Mouse (Mus musculus): ENCODE results near the gene Nectin1. TPM values are rescaled to one million over a fixed set of nuclear protein-coding genes. Genes with fewer than 3 reads are reported as not detected.

The Nectin1 gene
- polyA plus RNA-seq, 1 experiment from 2014 or later: 12.0 TPM

DNA sequence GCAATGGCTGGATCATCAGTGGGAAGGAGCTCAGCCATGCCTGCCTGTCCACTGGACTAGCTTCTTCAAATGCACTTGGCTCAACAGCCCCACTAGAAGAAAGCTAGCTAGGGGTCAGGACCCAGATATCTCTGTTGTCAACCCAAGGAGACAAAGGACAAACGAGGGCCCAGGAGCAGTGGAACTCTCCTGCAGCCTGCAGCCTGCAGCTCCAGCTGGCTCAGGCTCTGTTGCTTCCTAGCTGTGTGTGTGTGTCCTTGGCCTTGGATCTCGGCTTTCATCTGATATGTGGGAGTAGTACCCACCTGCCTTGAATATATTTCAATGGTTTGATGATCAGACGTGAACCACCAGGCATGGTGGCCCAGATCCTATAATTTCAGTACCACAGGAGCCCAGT is 49.6 kb downstream of the Nectin1 start:
- Histone ChIP-seq H3K4me1 (replicated peaks) (peaks cover 35% of the 10 kb centered on the region), H3K27ac (replicated peaks) (no peak overlapping the region), H3K9ac (no peak overlapping the region), H3K9me3 (no peaks in the 10 kb centered on the region), H3K4me3 (no peak overlapping the region), H3K27me3 (no peaks in the 10 kb centered on the region), H3K36me3 (peaks cover 65% of the 10 kb centered on the region), H3K4me2 (no peak overlapping the region)
- no peak for ATAC-seq (ENCODE audit: low read depth)
- WGBS: 79% methylated on average over 3 of the region's 3 CpGs

DNA sequence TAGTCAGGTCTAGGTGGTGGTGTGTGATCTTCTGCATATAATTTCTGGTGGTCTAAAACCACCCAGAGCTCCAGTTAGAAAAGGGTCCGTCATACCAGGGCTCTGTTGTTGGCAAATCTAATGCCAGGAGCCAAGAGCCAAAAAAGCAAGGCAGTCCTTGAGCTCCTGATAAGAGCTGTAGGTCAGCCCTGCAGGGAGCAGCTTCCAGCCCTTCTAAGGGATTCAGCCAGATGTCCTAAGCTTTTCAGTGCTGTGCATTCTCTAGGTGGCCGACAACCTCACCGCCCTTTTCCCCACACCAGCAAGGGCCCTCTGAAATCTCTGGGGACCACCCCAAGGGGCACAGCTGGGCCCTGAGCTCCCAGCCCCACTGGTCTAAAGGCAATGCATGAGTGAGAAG is 52.2 kb downstream of the Nectin1 start:
- ATAC-seq (ENCODE audit: low read depth): no peak
- Histone ChIP-seq H3K36me3 (peaks cover 78% of the 10 kb centered on the region), H3K4me3 (no peak overlapping the region), H3K4me2 (no peak overlapping the region), H3K9ac (no peak overlapping the region; the same call in 1 of the 2 replicates), H3K27me3 (no peaks in the 10 kb centered on the region), H3K4me1 (replicated peaks) (peaks cover 21% of the 10 kb centered on the region), H3K27ac (replicated peaks) (no peak overlapping the region), H3K9me3 (no peaks in the 10 kb centered on the region)
- WGBS: 81% methylated on average over 3 of the region's 3 CpGs

DNA sequence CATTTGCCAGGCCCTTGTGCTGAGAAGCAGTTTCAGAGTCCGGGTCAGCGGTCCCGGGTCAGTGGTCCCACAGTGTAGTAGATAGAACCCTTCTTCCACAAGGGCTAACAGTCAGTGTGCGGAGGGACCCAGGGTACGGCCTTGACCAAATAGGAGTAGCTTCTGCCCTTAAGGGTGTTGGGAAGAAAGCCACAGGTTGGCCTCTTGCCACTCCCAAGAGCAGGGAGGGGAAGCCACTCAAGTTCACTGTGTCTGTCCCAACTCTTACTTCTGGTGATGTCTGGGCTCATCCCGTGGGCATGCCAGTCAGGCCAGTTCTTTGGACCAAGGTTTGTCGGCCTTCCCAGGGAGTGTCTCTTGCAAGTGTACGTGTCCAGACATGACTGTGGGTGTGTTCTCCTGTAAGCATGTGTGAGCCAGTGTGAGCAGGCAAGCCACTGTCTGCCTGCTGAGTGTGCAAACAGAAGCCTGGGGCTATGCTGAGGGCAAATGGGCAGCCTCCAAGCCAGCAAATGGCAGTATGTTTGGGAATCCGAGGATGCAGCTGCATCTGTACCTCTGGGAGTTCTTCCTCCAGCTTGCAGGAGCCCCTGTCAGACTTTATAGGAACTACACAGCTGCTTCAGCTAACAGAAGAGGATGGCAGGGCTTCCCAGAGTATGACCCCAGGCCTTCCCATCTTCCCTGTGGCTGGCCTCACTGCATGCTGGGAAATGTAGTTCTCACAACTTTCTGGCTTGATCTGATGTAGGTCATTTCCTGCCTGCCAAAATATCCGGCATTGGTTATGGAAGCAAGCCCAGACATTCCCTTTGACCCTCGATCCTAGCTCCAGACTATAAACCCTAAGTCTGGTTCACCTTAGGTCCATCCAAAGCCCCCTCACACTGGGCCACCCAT is 53.3 kb downstream of the Nectin1 start:
- 78% methylated on average over 11 of the region's 11 CpGs for WGBS
- H3K36me3 ChIP-seq: peaks cover 76% of the 10 kb centered on the region

GRCm38 (mm10) chr9:43797746-43798145 is 54.0 kb downstream of the Nectin1 start:
- 61% methylated on average over 7 of the region's 7 CpGs for WGBS
- Histone ChIP-seq H3K4me2 (no peak overlapping the region), H3K9me3 (no peaks in the 10 kb centered on the region), H3K9ac (no peak overlapping the region), H3K4me1 (replicated peaks) (peaks cover 27% of the 10 kb centered on the region), H3K27ac (replicated peaks) (no peak overlapping the region), H3K4me3 (no peak overlapping the region), H3K36me3 (peaks cover 74% of the 10 kb centered on the region), H3K27me3 (no peaks in the 10 kb centered on the region)
- ATAC-seq (ENCODE audit: low read depth): no peak

More for the DNA sequence above, 53.3 kb downstream of the Nectin1 start:
- no peak for ATAC-seq (ENCODE audit: low read depth)
- Histone ChIP-seq H3K9ac (no peak overlapping the region), H3K27ac (replicated peaks) (no peak overlapping the region), H3K9me3 (no peaks in the 10 kb centered on the region), H3K4me1 (replicated peaks) (peaks cover 27% of the 10 kb centered on the region), H3K4me3 (no peak overlapping the region), H3K27me3 (no peaks in the 10 kb centered on the region), H3K4me2 (no peak overlapping the region)

DNA sequence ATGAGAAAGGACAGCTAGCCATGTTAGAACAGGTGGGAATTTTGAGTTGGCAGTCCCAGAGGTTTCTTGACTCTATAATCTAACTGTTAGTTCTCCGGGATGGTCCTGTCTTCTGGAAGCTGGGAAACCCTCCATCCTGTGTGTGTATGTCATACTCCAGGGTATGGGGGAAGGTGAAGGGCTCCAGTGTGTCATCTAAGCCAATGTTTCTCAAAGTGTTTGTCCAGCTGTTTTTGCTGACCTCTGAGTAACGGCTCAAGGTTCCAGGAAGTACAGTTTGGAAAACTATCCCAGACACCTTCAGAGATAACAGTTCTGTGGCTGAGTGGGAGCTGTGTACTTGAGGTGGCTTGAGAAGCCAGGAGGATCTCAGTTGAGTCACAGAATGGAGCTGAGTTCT is 56.7 kb downstream of the Nectin1 start:
- no peaks in the 10 kb centered on the region for H3K27me3 ChIP-seq
- ATAC-seq (ENCODE audit: low read depth): no peak
- no peaks in the 10 kb centered on the region for H3K9me3 ChIP-seq
- H3K36me3 ChIP-seq: peaks cover 68% of the 10 kb centered on the region
- H3K4me3 ChIP-seq: no peak overlapping the region
- H3K4me1 ChIP-seq (replicated peaks): peaks cover 33% of the 10 kb centered on the region
- no peak overlapping the region for H3K9ac ChIP-seq
- no peak overlapping the region for H3K27ac ChIP-seq (replicated peaks)
- no peak overlapping the region for H3K4me2 ChIP-seq
- WGBS: 97% methylated on average over 2 of the region's 2 CpGs

DNA sequence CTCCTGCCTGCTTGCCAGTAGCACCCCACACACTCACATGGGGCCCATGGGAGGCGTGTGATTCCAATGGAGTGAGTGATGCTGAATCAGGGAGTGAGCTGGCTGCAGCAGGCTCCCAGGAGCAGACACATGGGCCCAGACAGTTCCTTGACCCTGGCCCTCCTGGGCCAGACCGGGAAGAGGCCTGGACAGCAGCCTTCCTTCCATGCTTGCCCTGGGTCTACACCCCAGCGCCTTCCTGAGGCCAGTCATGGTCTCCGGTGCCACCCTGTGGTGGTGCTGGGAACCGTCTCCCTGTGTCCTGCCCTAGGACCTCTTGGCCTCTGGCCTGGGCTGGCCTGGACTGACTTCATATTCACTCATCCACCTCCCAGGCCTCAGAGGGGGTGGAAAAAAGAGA is 58.1 kb downstream of the Nectin1 start:
- H3K27ac ChIP-seq (replicated peaks): no peak overlapping the region
- H3K9ac ChIP-seq: no peak overlapping the region
- H3K9me3 ChIP-seq: no peaks in the 10 kb centered on the region
- H3K4me1 ChIP-seq (replicated peaks): peaks cover 34% of the 10 kb centered on the region
- H3K36me3 ChIP-seq: peaks cover 68% of the 10 kb centered on the region
- H3K27me3 ChIP-seq: no peaks in the 10 kb centered on the region
- no peak overlapping the region for H3K4me3 ChIP-seq
- 34% methylated on average over 5 of the region's 5 CpGs for WGBS
- no peak for ATAC-seq (ENCODE audit: low read depth)
- no peak overlapping the region for H3K4me2 ChIP-seq

- no peak overlapping the region for H3K9ac ChIP-seq
- 11% methylated on average over 6 of the region's 6 CpGs for WGBS
- 0 out of 2 replicates have a peak, but pooled peaks have one; percentile 13 for ATAC-seq (ENCODE audit: low read depth)
- H3K27me3 ChIP-seq: no peaks in the 10 kb centered on the region
- H3K9me3 ChIP-seq: 0 out of 2 replicates have a peak, but pooled peaks cover 3% of the 10 kb centered on the region
- 0 out of 2 replicates have a peak overlapping the region, but pooled peaks have one; percentile 33 for H3K27ac ChIP-seq (replicated peaks)
- H3K4me2 ChIP-seq: no peak overlapping the region
- no peak overlapping the region for H3K4me3 ChIP-seq
- H3K36me3 ChIP-seq: peaks cover 36% of the 10 kb centered on the region
- peaks cover 30% of the 10 kb centered on the region for H3K4me1 ChIP-seq (replicated peaks)
Observed at GRCm38 (mm10) chr9:43807565-43807964, 63.8 kb downstream of the Nectin1 start.

DNA sequence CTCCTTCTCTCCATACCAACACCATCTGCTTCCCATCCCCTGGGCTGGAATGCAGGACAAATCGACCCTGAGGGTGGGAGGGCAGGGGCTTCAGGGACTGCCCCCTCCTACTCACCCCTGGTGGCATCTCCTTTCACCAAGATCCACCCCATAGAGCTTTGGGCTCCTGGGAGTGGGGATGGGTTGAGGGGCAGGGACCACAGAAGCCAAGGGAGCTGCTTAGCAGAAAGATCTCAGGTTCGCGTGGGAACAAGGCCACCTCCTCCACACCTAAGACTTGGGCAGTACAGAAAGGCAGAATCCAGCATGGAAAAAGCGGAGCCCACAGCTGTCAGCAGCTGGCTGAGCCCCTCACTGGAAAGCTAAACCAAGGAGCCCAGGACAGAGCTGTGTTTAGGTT is 64.3 kb downstream of the Nectin1 start:
- Histone ChIP-seq H3K9ac (0 out of 2 replicates have a peak overlapping the region, but pooled peaks have one; percentile 17), H3K36me3 (peaks cover 33% of the 10 kb centered on the region), H3K4me1 (replicated peaks) (peaks cover 30% of the 10 kb centered on the region), H3K27ac (replicated peaks) (peak overlapping the region; percentile 59), H3K4me2 (no peak overlapping the region), H3K27me3 (no peaks in the 10 kb centered on the region), H3K9me3 (0 out of 2 replicates have a peak, but pooled peaks cover 3% of the 10 kb centered on the region), H3K4me3 (no peak overlapping the region)
- ATAC-seq (ENCODE audit: low read depth): peak; percentile 28; the same call in 1 of the 2 replicates
- 6% methylated on average over 3 of the region's 4 CpGs for WGBS

DNA sequence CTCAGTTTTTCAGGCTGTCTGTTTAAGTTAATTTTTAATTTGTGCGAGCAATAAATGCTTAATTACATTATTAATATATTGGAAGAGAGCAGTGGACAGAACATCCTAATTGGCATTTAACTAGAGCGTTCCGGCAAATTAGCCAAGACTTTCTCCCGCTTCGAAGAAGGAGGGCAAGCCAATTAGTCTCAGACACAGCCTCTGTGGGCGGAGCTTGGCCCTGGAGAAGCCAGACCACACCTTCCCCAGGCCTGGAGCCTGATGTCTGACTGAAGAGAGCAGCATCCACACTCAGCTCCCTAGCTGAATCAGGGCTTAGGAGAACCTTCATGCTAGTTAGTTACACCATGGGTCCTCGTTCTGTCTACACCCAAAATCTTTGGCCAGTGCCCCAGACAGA is 64.8 kb downstream of the Nectin1 start:
- no peak for ATAC-seq (ENCODE audit: low read depth)
- peaks cover 30% of the 10 kb centered on the region for H3K4me1 ChIP-seq (replicated peaks)
- H3K4me3 ChIP-seq: no peak overlapping the region
- H3K9me3 ChIP-seq: 0 out of 2 replicates have a peak, but pooled peaks cover 3% of the 10 kb centered on the region
- H3K27ac ChIP-seq (replicated peaks): peak overlapping the region; percentile 59
- 16% methylated on average over 7 of the region's 7 CpGs for WGBS
- H3K36me3 ChIP-seq: peaks cover 29% of the 10 kb centered on the region
- H3K27me3 ChIP-seq: no peaks in the 10 kb centered on the region
- H3K9ac ChIP-seq: no peak overlapping the region
- no peak overlapping the region for H3K4me2 ChIP-seq

DNA sequence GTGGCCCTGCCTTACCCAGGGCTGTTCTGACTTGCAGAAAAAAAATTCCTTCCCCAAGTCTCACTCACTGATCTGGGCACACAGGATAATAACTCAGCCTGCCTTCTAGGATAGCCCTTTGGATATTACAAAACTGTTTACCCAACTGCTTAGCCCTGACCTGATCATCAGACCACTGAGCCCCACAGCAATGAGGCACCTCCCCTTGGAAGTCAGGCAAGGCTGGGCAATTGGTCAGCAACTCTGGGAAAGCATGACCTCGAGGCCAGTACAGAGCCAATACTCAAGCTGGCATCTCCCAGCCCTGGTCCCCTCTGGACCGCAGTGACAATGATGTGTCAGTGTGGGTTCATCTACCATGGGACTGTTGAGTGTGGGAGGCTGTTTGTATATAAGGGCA is 69.4 kb downstream of the Nectin1 start:
- WGBS: 72% methylated on average over 2 of the region's 2 CpGs
- Histone ChIP-seq H3K4me2 (no peak overlapping the region), H3K9ac (no peak overlapping the region), H3K27me3 (no peaks in the 10 kb centered on the region; the same call in 1 of the 2 replicates), H3K4me3 (no peak overlapping the region), H3K27ac (replicated peaks) (no peak overlapping the region), H3K36me3 (no peaks in the 10 kb centered on the region), H3K4me1 (replicated peaks) (peaks cover 8% of the 10 kb centered on the region), H3K9me3 (0 out of 2 replicates have a peak, but pooled peaks cover 3% of the 10 kb centered on the region)
- no peak for ATAC-seq (ENCODE audit: low read depth)

- Histone ChIP-seq H3K36me3 (no peaks in the 10 kb centered on the region), H3K9me3 (no peaks in the 10 kb centered on the region), H3K4me1 (replicated peaks) (peaks cover 15% of the 10 kb centered on the region), H3K9ac (no peak overlapping the region), H3K27me3 (no peaks in the 10 kb centered on the region), H3K27ac (replicated peaks) (no peak overlapping the region), H3K4me2 (no peak overlapping the region), H3K4me3 (no peak overlapping the region)
- no peak for ATAC-seq (ENCODE audit: low read depth)
- 93% methylated on average over 5 of the region's 5 CpGs for WGBS
Observed at GRCm38 (mm10) chr9:43822206-43822605, 78.4 kb downstream of the Nectin1 start.

GRCm38 (mm10) chr9:43825178-43825577 is 81.4 kb downstream of the Nectin1 start:
- Histone ChIP-seq H3K36me3 (no peaks in the 10 kb centered on the region), H3K9ac (no peak overlapping the region), H3K4me1 (replicated peaks) (peaks cover 19% of the 10 kb centered on the region), H3K4me3 (no peak overlapping the region), H3K4me2 (no peak overlapping the region), H3K9me3 (no peaks in the 10 kb centered on the region), H3K27ac (replicated peaks) (no peak overlapping the region), H3K27me3 (no peaks in the 10 kb centered on the region)
- ATAC-seq (ENCODE audit: low read depth): no peak
- whole genome bisulfite sequencing: 80% methylated on average over 5 of the region's 5 CpGs
